Mouse (Mus musculus): ENCODE data around the gene Gale.
A peak's percentile ranks its signal among the peaks of the same experiment; 100 is the strongest.
"Not testable (repeated sequence)": the region's sequence is repeated elsewhere in the genome, so short reads cannot be mapped to it uniquely, and the experiment has no call there.

Gene Gale

GRCm38 (mm10) chr4:135963457-135964193 is at the start of gene Gale:
TSS of gene Gale (plus strand) at chr4:135963727.
- peak; percentile 77 for DNase-seq (ENCODE audit: extremely low read depth, low read depth, low spot score)

- DNase-seq (ENCODE audit: extremely low read depth, low read depth, low spot score), result peak; percentile 50
Observed at GRCm38 (mm10) chr4:135918635-135919279, 44.8 kb upstream of the Gale start.

DNA sequence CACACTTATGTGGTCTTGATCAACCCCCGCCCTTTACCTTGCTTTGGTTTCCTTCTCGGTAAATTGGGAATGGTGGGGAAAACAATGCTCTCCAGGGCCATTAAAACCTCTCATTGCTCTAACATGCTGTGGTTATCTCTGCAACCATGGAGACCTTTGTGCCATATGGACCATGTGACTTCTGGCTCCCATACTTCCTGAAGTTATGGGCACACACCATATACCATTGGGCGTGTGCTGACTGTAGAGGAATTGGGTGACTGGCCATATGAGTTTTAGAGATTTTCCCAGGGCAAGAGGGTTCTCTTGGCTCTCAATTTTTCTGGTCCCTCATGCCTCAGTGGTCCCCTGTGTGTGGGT is 44.3 kb upstream of the Gale start:
- DNase-seq (ENCODE audit: extremely low read depth, low read depth, low spot score), result no peak

GRCm38 (mm10) chr4:135920304-135921241 is 43.0 kb upstream of the Gale start, which contains the start of gene Fuca1:
TSS of gene Fuca1 (plus strand) at chr4:135920735.
- peak; percentile 50 for DNase-seq (ENCODE audit: extremely low read depth, low read depth, low spot score)

GRCm38 (mm10) chr4:135921257-135922120 is 42.0 kb upstream of the Gale start:
- no peak for DNase-seq (ENCODE audit: extremely low read depth, low read depth, low spot score)

DNA sequence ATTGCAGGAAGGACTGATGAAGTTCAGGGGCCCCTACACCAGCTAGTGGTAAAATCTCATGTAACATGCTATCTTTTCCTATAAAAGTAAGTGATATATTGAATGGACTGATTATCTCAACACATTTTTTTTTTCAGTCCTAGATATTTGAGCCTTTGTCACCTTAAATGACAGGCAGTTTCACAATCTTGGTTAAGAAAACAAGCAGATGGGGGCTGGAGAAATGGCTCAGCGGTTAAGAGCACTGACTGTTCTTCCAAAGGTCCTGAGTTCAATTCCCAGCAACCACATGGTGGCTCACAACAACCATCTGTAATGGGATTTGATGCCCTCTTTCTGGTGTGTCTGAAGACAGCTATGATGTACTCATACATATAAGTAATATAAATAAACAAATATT is 41.3 kb upstream of the Gale start:
- no peak for DNase-seq (ENCODE audit: extremely low read depth, low read depth, low spot score)

DNA sequence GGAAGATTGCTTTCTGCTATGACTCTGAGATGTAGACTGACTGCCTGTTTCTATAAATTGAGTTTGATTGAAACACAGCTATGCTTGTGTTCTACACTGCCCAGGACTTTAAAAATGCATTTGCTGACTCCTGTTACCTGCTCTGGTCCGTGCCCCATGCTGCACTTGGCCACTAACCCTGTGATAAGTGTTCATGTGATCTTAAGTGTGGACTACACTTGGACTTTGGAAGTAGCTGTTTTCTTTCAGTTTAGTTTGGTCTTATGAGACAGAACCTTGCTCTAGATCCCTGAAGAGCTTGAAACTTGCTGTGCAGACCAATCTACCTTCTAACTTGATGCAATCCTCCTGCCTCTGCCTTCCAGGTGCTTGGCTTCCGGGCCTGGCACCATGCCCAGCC is 39.1 kb upstream of the Gale start:
- DNase-seq (ENCODE audit: extremely low read depth, low read depth, low spot score), result no peak

DNA sequence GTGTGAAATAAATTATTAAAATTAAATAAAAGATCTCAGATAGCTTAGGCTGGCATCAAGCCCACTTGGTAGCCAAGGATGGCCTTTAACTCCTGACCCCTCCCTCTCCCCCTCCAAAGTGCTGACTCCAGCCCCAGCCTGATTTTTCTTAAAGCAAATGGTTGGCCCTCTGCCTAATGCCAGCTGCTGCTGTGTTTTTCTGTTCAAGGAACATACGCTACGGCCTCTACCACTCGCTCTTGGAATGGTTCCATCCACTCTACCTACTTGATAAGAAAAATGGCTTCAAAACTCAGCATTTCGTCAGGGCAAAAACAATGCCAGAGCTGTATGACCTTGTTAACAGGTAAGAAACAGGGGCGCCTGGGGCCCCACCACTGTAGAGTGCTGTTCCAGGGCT is 38.2 kb upstream of the Gale start:
- no peak for DNase-seq (ENCODE audit: extremely low read depth, low read depth, low spot score)

DNA sequence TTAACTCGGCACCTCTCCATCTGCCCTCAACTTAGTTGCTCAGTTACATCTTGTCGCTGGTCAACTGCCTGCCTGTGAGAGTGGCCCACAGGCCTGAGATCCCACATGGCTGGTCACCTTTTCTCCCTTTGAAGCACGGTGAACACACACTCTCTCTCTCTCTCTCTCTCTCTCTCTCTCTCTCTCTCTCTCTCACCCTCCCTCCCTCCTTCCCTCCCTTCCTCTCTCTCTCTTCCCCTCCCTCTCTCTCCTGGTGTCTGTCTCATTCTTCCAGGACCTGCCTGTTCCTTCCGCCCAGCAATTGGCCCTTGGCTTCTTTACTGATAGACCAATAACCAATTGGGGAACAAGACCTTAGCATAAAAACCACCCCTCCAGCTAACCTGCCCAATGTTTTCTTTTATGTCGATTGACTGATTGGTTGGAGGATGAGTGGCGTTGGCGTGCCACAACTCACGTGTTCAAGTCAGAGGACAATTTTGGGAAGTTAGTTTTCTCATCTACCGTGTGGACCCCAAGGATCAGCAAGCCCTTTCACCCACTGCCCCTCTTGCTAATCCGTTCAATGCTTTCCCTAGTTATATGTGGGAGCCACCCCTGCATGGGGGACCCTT is 37.2 kb upstream of the Gale start:
- no peak for DNase-seq (ENCODE audit: extremely low read depth, low read depth, low spot score)

GRCm38 (mm10) chr4:135926861-135927260 is 36.7 kb upstream of the Gale start:
- DNase-seq (ENCODE audit: extremely low read depth, low read depth, low spot score), result no peak

GRCm38 (mm10) chr4:135928376-135928775 is 35.2 kb upstream of the Gale start:
- DNase-seq (ENCODE audit: extremely low read depth, low read depth, low spot score), result no peak

- DNase-seq (ENCODE audit: extremely low read depth, low read depth, low spot score), result no peak
Observed at GRCm38 (mm10) chr4:135929405-135929804, 34.1 kb upstream of the Gale start.

DNA sequence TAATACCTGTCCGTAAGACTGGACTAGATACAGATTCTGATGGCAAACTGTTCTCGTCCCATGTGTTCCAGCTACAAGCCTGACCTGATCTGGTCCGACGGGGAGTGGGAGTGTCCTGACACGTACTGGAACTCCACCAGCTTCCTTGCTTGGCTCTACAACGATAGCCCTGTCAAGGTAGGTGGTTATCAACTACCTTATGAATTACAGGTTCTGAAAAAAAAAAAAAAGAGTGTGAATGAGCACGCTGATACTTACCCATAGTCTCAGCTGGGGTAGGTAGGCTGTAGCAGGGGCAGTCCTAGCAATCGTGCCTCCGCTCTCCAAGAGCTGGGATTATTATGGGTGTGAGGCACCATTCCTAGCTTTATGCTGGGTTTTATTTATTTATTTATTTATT is 33.7 kb upstream of the Gale start:
- DNase-seq (ENCODE audit: extremely low read depth, low read depth, low spot score), result no peak

DNA sequence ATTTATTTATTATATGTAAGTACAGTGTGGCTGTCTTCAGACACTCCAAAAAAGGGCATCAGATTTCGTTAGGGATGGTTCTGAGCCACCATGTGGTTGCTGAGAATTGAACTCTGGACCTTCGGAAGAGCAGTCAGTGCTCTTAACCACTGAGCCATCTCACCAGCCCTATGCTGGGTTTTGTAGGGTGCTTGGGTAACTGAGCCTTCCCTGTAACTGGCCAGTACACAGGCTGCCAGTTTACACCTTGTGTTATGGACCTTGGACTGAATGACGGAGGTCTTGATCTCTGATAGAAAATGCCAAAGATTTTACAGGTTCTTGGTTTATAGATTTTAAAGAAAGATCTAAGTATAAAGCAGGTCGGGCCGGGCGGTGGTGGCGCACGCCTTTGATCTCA is 33.3 kb upstream of the Gale start:
- no peak for DNase-seq (ENCODE audit: extremely low read depth, low read depth, low spot score)

- DNase-seq (ENCODE audit: extremely low read depth, low read depth, low spot score), result no peak
Observed at GRCm38 (mm10) chr4:135931832-135932231, 31.7 kb upstream of the Gale start.

- no peak for DNase-seq (ENCODE audit: extremely low read depth, low read depth, low spot score)
Observed at GRCm38 (mm10) chr4:135934708-135935500, 28.6 kb upstream of the Gale start.

DNA sequence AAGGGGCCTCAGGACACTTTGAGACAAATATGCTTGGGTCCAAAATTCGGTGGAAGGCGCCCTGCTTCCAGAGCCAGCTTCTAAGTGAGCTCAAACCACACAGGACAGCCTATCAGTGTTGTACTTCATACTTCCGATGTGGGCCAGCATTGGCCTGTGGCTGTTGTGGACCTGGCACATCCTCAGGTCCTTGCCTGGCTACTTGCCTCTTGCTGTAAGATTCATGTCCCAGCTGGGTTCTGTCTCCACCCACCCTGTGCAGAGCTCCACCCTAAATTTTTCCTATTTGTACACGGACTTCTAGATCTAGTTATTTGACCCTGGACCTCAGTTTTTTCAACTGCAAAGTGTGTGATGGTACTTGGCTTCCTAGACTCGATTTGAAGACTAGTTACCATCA is 28.0 kb upstream of the Gale start:
- no peak for DNase-seq (ENCODE audit: extremely low read depth, low read depth, low spot score)

DNA sequence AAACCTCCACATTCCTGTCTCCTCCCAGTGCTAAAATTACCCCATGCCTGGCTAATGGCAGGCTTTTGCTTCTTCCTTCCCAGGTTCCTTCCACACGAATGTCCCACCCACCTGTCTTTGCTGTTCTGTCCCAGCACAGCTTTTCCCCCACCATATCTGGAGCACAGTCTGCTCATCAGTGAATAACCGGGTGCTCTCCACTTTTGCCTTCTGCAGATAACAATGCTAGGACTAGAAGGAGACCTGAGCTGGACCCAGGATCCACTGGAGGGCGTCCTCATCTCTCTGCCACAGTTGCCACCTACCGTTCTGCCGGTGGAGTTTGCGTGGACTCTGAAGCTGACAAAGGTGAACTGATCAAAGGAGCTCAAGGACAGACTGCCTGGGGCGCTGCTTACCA is 24.7 kb upstream of the Gale start:
- DNase-seq (ENCODE audit: extremely low read depth, low read depth, low spot score), result no peak

DNA sequence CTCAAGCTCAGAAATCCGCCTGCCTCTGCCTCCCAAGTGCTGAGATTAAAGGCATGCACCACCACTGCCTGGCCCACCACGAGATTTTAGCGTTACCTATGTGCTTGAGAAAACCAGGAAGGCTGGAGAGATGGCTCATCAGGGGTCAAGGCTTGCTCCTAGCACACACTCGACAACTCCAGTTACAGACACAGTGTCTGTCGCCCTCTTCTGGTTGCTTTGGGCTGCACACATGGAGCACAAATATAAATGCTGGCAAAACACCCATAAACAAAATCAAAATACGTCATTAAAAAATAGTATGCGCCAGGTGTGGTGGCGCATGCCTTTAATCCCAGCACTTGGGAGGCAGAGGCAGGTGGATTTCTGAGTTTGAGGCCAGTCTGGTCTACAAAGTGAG is 22.5 kb upstream of the Gale start:
- DNase-seq (ENCODE audit: extremely low read depth, low read depth, low spot score), result not testable (repeated sequence)

Measured in fat pad, adult 2 months (tissue).